Mouse (Mus musculus) liver, postnatal 0 days (tissue): ENCODE results near the gene Pabpc1l.

Source experiments
- CTCF ChIP-seq: sonication (generic); IDR thresholded peaks from 2 replicates; pipeline ENCODE4 v1.5.1; 2016; ENCODE audit warnings: antibody characterized with exemption, low read depth
- EP300 ChIP-seq: IDR thresholded peaks from 2 replicates; pipeline ENCODE4 v1.6.1; 2016; ENCODE audit warnings: antibody characterized with exemption, low read depth, mild to moderate bottlenecking

- TF ChIP-seq CTCF = no peak
- no peak for TF ChIP-seq EP300
Observed at GRCm38 (mm10) chr2:164076874-164077425, 51.7 kb downstream of the Pabpc1l start.
